Mouse (Mus musculus) A20 (cell line): ENCODE results near the gene Chmp1a.
"Not testable (repeated sequence)": the region's sequence is repeated elsewhere in the genome, so short reads cannot be mapped to it uniquely, and the experiment has no call there.

Experiments
- DNase-seq: peaks from one replicate; pipeline ENCODE4 v3.0.0-alpha.2; 2011; ENCODE audit warnings: low read depth, low spot score

Chmp1a gene

GRCm38 (mm10) chr8:123232553-123232952 lies 20.0 kb upstream of the Chmp1a start:
- no peak for DNase-seq

GRCm38 (mm10) chr8:123231742-123232141 lies 19.2 kb upstream of the Chmp1a start:
- no peak for DNase-seq

- DNase-seq = not testable (repeated sequence)
Measured at GRCm38 (mm10) chr8:123230326-123230725, 17.8 kb upstream of the Chmp1a start.

GRCm38 (mm10) chr8:123228416-123228815 lies 15.9 kb upstream of the Chmp1a start:
- no peak for DNase-seq

GRCm38 (mm10) chr8:123224278-123225266 lies 12.0 kb upstream of the Chmp1a start, which contains the start of gene Cdk10:
Cdk10 (plus strand) TSS chr8:123224842.
- peak; percentile 93 for DNase-seq

GRCm38 (mm10) chr8:123220917-123221316 lies 8.4 kb upstream of the Chmp1a start:
- no peak for DNase-seq

- no peak for DNase-seq
Measured at GRCm38 (mm10) chr8:123215430-123215829, 2.9 kb upstream of the Chmp1a start.

GRCm38 (mm10) chr8:123213118-123213772 lies 682 bp upstream of the Chmp1a start:
- DNase-seq = no peak

GRCm38 (mm10) chr8:123211876-123212275 lies 687 bp downstream of the Chmp1a start:
- peak; percentile 40 for DNase-seq

GRCm38 (mm10) chr8:123203571-123203970 lies 9.0 kb downstream of the Chmp1a start:
- DNase-seq = no peak

- DNase-seq = peak; percentile 63
Measured at GRCm38 (mm10) chr8:123202288-123202687, 10.3 kb downstream of the Chmp1a start.

GRCm38 (mm10) chr8:123199864-123200263 lies 12.7 kb downstream of the Chmp1a start:
- no peak for DNase-seq

GRCm38 (mm10) chr8:123197016-123197415 lies 15.5 kb downstream of the Chmp1a start:
- peak; percentile 56 for DNase-seq

- DNase-seq = no peak
Measured at GRCm38 (mm10) chr8:123193771-123194170, 18.8 kb downstream of the Chmp1a start.

- DNase-seq = no peak
Measured at GRCm38 (mm10) chr8:123191908-123192307, 20.7 kb downstream of the Chmp1a start.

GRCm38 (mm10) chr8:123190678-123191077 lies 21.9 kb downstream of the Chmp1a start:
- peak; percentile 50 for DNase-seq

GRCm38 (mm10) chr8:123188841-123189240 lies 23.7 kb downstream of the Chmp1a start:
- DNase-seq = no peak

- no peak for DNase-seq
Measured at GRCm38 (mm10) chr8:123188006-123188405, 24.6 kb downstream of the Chmp1a start.

- no peak for DNase-seq
Measured at GRCm38 (mm10) chr8:123185566-123186409, 26.8 kb downstream of the Chmp1a start, which contains the start of gene Dpep1. Dpep1 (plus strand) TSS chr8:123186242.

GRCm38 (mm10) chr8:123181391-123181790 lies 31.2 kb downstream of the Chmp1a start:
- DNase-seq = no peak

- DNase-seq = no peak
Measured at GRCm38 (mm10) chr8:123157888-123158465, 54.6 kb downstream of the Chmp1a start, which contains the start of gene Sult5a1. Sult5a1 (minus strand) TSS chr8:123158315.
